Mouse (Mus musculus) urinary bladder, postnatal 25 days (tissue): Measurements from ENCODE around the gene Rin3.

Experiments
- DNase-seq: peaks from one replicate; pipeline ENCODE4 v3.0.0; 2022; ENCODE audit warnings: low spot score

Gene Rin3

DNA sequence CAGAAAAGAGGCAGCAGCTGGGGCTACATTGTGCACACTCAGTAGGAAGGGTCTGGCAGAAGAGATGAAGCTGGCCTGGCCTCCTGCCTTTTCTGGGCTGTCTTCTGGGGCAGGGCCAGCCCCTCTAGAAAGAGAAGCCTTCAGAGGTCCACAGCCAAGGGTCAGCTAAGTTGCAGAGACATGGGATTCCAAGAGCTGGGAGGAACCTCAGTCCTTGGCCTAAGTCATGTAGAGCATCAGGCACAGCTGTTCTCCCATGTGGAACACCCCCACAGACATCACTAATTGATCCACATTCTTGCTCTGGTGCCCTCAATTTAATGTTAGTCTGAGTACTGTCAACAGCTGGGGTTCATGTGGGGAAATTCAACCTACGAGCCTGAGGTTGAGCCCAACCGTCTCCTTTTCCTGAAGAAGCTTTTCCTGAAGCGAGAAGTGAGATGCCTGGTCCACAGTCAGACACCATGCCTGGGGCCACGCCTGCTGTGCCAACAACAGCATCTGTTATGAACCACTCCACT is 20.0 kb downstream of the Rin3 start:
- DNase-seq, result no peak

DNA sequence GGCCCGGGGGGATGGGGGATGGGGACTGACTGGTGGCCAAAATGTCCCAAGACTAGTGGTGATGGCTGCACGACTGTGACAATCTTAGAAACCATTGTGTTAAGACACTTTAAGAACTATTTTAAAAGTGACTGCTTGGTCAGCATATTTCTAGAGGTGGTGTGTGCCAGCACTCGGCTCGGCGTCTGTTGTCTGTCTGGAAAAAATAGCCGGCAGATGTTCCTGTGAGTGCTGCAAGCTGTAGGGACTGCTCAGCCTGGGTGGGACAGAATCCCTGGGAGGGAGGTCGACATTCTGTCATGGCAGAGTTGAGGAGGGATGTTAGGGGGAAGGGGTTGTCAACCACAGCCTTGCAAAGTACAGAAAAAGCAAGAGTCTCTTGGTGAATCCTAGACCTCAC is 21.0 kb downstream of the Rin3 start:
- DNase-seq, result no peak

DNA sequence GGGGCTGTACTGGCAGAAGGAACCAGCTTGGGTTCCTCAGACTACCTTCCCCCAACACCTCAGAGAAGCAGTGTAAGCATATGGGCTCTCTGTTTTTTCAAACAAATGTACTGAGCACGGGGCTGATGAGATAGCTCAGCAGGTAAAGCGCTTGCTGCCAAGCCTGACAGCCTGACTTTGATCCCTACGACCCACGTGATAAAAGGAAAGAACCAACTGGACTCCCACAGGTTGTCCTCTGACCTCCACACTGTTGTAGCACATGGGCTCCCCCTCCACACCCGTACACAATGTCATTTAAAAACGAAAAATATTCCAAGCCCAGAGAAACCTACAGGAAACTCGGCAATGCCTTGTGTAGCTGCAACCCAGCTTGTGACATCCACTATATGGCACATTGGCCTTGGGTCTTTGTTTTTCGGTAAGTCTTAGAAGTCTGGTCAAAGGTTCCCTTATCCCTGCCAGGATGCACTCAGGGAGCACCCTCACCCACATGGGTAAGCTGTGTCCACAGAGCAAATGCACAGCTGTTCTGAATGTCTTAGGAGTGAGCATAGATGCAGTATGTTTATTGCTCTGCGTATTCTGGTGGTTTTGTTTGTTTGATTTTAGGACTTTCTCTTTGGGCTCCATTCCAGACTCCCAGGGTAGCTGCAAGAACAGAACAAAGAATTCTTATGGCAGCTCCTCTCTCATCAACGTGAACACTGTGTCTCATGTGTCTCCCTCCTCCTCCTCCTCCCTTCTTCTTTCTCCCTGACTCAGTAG is 22.4 kb downstream of the Rin3 start:
- no peak for DNase-seq

DNA sequence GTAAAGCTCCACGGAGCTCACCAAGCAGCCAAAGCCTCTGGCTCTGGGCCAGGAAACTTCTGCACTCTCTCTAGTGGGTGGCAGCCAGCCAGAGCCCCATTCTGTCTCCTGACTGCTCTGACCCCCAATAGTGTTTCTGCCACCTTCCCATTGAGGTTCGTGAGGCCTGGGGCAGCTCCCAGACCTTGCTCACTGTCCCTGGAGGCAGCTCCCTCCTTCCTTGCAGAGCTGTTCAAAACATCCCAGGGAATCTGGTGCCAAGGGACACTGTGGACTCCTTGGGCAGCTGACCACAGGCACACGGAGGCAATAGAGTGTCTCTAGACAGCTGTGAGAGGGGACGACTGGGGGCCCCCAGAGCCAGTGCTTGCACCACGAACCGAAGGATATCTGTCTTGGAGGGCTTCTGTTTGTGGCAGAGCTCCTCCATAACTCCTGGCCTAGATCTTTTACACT is 25.2 kb downstream of the Rin3 start:
- DNase-seq, result no peak

DNA sequence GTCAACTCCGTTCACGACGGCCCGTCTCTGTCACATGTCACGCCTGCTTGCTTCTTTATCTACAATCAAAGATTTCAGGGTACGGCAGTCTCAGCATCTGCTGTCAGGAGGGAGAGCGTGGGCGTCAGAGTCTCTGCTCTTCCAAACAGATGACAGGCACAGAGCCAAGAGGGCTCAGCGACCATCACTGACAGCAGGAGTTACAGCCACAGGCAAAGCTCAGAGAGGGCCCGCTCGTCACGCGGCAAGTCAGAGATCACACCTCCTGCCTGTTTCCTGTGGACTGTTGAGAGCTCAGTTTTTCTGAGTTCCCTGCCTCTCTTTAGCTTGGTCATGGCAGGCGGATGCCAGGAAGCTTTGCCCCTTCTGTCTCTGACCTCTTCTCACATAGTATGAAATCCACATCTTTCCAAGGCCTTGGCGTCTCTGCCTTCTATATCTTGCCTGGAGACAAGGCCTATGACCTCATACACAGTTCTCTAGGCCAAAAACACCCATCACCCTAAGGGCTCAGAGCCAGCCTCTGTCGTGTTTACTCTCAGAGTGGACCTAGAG is 25.7 kb downstream of the Rin3 start:
- DNase-seq, result no peak

DNA sequence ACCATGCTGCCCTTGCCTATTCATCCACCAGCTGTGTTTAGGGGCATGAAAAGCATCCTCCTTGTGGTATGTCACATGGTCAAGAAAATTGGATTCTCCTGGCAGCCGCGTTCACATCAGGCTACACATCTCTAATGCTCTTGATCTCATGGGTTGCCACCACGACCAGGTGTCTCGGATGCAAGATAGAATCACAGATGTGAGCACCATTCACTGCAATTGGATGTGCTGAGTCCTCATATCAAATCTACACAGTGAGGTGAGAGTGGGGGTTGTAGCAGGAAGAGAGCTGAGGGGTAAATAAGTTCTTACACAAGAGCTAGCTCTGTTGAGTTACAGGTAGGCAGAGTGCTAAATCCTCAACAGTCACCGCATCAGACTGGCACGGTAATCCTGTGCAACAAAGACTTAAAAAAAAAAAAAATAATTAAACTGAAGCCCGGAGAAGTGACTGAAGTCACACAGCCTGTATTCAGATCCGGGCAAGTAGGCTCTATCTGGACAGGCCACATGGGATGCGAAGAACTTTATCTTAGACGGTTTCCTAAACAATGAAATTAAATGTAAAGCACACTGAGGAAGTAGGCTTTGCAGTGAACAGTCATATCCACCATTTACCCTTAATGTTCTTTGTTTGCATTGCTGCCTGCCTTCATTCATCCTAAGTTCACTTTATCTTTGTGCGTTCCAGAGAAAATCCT is 26.4 kb downstream of the Rin3 start:
- no peak for DNase-seq

DNA sequence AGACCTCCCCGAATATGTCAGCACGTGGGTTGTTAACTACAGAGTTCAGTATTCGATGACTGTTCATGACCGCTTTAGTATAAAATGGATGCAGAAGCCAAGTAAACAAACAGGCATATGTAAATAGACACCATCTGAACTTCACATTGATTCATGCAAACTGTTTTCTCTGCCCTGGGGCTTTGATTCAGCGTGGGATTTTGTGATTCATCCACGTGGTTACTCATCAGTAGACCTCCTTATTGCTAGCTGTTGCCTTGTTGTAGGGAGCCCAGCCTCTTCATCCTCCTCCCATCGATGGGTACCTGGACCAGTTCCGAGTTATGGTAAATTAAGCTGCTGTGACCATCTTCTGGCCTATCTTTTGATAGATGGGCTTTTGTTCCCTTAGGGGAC is 26.9 kb downstream of the Rin3 start:
- DNase-seq, result no peak

DNA sequence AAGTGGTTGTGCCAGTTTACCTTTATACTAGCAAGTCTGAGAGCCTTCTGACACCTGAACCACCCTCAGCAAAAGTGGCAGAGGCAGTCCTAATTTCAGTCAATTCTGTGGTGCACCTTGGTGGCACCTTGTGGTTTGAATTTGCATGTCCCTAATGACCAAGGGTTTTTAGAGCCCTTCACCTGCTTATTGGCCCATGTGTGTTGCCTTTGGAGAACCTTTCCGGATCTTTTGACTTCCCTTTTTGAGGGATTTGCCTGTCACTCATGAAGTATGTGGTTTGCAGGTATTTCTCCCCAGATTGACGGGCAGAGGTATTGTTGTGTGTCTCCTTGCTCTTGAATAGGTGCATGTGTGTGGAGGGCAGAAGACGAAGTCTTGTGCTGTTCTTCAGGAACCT is 27.4 kb downstream of the Rin3 start:
- DNase-seq, result no peak

DNA sequence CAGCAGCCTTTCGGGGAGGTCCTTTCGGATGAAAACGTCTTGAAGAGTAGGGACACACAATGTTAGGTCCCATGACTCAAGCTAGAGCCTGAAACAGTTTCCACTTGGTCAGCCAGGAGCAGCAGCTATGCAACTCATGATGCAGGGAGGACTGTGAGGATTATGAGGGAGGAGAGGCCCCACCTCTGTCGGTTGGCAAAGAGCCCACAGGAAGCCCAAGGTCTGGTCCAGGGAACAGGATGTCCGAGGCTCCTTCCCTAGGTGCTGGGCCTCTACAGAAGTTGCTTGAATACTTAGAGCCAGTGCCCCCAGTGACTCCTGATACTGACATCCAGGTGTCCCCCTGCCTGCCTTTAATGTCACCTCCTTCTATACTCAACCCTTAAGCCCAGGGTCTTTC is 28.6 kb downstream of the Rin3 start:
- DNase-seq, result no peak

DNA sequence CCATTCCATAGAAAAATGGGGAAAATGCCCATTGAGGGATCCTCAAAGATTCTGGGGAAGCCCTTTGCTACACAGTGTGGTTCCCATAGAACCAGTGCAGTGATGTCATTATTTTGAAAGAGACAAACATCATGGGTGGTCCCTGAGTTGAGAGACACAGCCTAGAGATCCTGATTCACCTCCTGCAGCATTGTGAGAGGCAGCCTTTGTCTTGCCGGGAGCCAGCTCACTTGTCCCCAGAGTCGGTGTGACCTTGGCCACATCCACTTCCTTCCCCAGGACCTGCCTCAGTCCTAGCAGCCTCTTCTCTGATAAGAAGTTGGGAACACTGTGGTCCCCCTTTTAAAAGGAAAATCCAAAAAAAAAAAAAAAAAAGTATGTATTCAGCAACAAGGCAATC is 36.3 kb downstream of the Rin3 start:
- no peak for DNase-seq

DNA sequence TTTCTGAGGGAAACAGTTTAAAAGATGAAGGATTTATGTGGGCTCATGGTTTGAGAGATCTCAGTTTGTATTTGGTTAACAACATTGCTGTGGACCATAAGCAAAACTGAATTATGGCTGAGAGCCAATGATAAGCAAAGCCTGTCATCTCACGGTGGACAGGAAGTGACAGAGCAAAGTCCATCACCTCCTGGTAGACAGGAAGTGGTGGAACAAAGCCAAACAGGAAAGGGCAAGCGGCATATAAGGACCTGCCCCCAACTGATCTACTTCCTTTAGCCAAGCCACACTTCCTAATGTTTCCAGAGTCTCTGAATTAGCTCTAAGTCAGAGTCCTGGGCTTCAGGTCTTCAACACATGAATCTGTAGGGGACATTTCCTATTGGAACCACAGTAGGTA is 37.1 kb downstream of the Rin3 start:
- no peak for DNase-seq

DNA sequence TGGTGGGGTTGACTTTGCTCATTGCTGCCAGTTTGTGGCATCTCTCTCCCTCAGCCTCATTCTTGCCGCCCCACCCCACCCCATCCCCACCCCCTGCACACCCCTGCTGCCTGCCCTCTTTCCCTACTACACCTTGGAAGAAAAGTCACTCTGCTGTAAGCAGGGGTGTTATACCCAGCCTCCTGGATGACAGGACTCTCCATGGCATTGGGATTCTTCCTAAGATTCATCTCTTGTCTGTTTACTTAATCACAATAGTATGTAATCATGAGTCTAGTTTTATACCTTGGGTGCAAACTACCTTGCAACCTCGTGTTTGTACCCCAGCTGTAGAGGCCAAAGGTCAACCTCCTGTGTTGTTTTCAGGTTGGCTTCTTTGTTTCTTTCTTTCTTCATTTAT is 37.5 kb downstream of the Rin3 start:
- no peak for DNase-seq

DNA sequence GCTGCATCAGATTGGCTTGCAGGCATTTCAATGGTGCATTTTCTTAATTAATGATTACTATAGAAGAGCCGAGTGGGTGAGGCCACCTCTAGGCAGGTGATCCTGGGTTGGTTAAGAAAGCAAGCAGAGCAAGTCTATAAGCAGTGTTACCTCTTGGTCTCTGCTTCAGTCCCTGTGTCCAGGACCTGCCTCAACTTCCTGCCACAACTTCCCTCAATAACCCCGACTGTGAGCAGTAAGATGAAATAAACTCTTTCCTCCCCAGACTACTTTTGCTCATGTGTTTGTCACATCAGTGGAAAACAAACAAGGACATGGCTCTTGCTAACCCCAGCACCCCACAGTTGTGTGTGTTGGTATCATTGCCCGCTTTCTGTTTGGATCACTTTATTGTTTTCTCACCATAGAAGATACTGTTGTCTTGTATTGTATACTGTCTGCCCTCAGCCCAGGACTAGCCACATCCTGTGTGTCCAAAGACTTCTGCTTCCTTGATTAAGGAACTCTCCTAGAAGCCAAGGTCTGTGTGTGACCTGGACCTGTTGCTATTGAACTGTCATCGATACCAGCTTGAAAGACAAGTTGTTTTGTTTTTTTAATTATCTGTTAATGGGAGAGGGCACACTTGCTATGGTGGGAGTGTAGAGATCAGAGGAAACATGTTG is 38.3 kb downstream of the Rin3 start:
- no peak for DNase-seq

DNA sequence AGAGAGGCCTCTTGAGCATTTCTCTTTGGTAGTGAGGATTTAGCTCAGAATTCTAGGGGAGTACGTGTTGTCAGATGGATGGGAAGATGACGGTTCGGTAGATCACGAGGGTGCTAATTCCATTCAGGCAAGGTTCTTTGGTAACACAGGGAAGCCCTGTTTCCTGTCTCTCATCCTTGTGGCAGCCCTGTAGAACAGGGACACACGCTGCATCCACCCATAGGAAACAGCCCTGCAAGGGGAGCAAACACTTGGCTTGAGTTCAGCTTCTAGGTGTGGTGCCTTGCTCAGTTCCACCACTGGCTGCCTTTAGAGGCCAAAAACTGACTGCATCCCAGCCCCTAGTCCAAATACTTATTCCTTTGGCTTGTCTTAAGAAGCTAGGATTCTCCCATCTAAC is 39.0 kb downstream of the Rin3 start:
- no peak for DNase-seq

DNA sequence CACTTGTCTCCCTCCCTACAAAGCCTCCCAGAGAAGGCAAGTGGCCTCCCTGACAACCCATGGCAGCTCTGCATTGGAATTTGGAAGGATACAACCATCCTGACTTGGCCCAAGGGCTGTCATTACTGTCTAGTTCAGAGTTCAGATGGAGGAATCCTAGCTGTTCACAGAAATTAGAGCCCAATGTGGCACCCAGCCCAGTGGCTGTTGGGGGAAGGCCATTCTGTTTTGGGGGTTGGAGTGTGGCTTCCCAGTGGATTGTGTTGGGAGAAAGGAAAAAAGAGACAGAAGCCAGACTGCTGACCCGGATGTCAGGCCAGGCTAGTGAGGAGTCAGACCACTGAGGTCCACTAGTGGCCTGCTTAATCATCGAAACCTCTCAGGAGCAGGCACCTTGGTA is 40.5 kb downstream of the Rin3 start:
- no peak for DNase-seq

DNA sequence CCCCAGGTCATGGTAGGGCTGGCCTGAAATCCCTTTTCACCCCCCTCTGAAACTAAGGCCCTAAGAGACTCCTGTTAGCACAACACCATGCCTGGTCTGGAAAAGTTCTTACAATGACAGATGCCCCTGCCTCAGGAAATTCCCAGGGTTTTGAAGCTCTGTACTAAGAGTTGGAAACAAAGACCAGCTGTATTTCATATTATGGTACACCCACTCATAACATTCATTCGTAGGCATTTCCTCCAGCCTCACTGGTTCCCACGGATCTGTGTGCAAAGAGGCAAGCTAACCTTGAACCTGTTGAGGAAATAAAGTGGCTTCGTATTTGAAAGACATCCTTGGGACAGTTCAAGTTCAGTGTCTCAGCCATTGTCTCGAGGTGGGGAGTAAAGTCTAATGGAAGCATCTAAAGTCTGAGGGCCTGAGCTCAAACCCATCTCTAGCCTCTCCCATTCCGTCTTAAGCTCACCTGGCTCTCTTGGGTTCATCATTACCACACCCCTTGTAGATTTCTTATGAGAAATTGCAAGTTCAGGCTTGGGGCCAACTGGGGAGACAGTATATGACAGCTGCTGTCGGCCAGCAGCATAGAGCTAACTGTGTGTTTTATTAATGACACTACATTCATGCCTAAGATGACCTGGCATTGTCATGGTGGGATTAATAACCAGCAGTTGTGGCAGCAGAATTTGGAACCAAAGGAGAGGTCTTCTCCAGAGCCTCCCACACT is 41.5 kb downstream of the Rin3 start:
- no peak for DNase-seq

DNA sequence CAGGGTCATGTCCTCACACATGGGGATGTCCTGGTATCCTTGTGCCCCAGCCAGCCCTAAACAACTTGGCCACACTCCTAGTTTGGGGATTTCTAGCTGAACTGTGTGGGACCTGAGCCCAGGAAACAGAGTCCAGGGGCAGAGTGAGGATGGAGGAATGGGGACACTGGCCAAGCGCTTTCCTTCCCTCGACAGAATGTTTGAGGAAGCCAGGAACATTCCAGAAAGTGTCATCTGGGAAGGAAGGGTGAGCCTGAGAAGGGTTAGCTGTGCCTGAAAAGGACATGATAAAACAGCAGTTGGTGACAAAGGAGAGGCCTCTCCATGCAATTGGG is 42.0 kb downstream of the Rin3 start:
- DNase-seq, result no peak

DNA sequence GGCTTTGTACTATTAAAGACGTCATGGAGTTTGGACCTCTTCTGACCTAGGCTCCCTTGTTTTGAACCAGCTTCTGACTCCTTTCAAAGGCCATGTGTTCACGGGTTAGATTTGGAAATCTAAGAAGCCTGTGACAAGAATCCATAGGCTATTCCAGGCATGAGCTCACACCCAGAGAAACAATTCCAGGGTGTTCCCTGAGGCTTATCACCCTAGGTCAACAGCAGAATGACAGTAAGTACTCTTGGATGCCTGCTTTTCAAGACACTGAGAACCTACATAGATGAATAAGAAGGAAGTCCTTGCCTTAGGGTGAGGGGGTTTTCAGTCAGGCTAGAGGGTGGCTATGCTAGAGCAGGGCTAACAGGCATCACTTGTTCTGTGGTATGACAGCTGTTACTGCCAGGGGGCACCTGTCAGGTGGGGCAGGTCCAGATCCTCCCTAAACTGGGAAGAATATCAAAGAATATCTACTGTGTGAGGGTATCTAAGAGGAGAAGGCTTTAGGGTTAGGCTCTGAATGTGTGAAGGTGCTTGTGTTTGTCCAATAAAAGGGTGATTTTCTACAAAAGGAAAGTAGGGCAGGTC is 44.0 kb downstream of the Rin3 start:
- DNase-seq, result no peak

DNA sequence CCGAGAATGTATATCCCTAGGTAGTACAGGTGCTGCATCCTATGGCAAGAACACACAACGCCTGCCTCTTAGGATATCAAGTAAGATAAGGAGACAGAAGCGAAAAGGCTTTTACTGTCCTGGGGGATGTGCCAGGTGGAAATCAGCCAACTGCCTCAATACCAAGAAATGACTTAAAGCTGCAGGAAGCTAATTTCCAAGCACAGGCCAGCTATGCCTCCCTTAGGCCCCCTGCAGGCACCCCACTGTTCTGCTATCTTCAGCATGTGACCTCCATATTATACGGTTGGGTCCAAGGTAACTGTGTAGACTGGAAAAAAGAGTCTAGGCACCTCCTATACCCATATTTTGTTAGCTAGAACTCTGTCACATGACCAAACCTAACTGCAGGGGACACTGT is 44.7 kb downstream of the Rin3 start:
- no peak for DNase-seq

DNA sequence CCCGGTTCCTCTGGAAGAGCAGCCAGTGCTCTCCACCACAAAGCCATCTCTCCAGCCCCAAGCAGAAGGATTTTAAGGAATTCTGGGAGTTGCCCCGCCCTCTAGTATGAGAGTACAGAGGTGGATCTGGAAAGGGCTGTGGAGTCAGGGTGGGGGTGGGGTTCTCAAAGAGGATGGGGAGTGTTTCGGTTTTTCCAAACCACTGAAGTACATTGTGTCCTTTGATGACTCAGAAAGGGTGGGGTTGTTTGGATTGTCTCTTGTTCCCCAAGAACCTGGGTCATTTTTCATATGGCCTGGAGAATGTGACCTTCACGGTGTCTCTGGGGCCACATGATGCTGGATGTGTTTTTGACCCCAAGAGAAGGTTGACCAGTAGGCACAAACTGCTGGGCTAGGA is 45.2 kb downstream of the Rin3 start:
- no peak for DNase-seq

DNA sequence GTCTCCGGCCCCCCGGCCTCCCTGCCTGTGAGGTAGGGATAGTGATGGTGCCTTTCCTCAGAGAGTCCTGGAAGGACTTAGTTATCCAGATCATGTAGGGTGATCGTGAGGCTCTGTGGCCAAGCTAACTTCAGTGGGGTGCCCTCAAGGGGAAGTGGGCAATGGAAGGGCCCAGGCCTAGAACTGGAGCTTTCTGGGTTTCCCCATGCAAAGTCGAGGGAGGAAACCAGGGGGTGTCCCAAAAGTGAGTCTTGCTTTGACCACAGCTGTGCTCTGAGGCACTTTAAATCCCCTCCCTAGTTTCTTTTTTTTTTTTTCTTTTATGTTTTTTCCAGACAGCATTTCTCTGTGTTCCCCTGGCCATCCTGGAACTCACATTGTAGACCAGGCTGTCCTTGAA is 47.3 kb downstream of the Rin3 start:
- no peak for DNase-seq

DNA sequence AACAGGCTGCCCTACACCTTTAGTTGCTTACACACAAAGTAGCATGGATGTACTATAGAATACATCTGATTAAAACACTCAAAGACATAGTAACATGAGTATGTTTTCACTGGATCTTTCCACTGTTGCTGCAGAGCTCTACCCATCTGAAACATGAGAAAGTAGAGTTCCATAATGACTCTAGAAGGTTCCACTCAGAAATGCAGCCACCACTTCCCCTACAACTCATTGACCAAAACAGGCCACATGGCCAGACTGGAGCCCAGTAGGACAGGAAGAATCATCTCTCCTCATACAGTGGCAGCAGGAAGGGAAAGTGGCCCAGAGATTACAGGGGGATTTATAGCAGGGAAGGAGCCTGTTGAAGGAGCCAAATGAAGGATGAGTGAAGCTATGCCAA is 47.9 kb downstream of the Rin3 start:
- no peak for DNase-seq
